Mouse (Mus musculus): Measurements from ENCODE around the gene Slc15a4. TPM values are rescaled to one million over a fixed set of nuclear protein-coding genes. Genes with fewer than 3 reads are reported as not detected.

Gene Slc15a4
- polyA plus RNA-seq, 1 experiment from 2014 or later: 27.3 TPM

DNA sequence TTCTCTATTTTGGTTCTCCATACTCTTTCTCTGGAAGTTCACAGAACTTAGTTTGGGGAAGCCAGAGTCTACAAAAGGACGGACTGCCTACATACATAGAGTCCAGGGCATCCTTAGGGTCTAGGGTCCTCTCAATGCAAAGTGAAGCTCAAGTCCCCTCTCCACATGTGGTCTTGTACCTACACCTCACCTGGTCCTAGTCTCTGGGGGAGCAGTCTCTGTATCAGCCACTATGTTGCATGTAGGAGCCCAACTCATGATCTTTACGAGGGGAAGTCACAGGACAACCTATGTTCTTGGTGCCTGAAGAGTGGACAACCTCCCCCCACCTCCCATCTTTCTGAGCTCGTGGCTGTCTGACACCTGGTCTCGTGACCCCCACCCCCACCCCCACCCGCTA is 1.0 kb downstream of the Slc15a4 start:
- Histone ChIP-seq H3K27ac (replicated peaks; ENCODE audit: low read depth, low read length) (peak overlapping the region; percentile 66; the same call in 1 of the 2 replicates), H3K4me1 (ENCODE audit: control insufficient read depth, insufficient read depth, low read length) (no peaks in the 10 kb centered on the region), H3K27me3 (ENCODE audit: control insufficient read depth, insufficient read depth, low read length) (no peaks in the 10 kb centered on the region), H3K36me3 (ENCODE audit: control insufficient read depth, insufficient read depth, low read length) (no peaks in the 10 kb centered on the region), H3K9ac (replicated peaks; ENCODE audit: low read length) (peak overlapping the region; percentile 92), H3K4me2 (ENCODE audit: low read length) (peak overlapping the region; percentile 97), H3K4me3 (replicated peaks; ENCODE audit: low read depth, low read length) (peak overlapping the region; percentile 59), H3K9me3 (ENCODE audit: control insufficient read depth, low read length) (no peaks in the 10 kb centered on the region)
- ATAC-seq (ENCODE audit: low FRiP score, low TSS enrichment): peak; percentile 37; the same call in 1 of the 2 replicates
- peak; percentile 23 for DNase-seq
- 17% methylated on average over 5 of the region's 5 CpGs for WGBS

DNA sequence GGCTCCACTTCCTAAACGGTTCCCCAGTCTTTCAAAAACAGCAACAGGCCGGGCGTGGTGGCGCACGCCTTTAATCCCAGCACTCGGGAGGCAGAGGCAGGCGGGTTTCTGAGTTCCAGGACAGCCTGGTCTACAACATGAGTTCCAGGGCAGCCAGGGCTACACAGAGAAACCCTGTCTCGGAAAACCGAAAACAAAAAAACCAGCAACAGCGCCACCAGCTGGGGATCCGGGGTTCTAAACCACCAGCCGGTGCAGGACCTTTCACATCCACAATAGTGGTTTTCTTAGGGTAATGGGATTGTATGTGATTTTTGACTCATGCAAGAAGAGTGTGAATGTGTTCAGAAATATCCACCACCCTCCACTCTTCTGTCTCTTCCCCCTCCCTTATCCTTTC is 5.5 kb downstream of the Slc15a4 start:
- Histone ChIP-seq H3K9me3 (ENCODE audit: control insufficient read depth, low read length) (no peaks in the 10 kb centered on the region), H3K9ac (replicated peaks; ENCODE audit: low read length) (no peak overlapping the region), H3K4me1 (ENCODE audit: control insufficient read depth, insufficient read depth, low read length) (no peaks in the 10 kb centered on the region), H3K27me3 (ENCODE audit: control insufficient read depth, insufficient read depth, low read length) (no peaks in the 10 kb centered on the region), H3K27ac (replicated peaks; ENCODE audit: low read depth, low read length) (no peak overlapping the region), H3K4me3 (replicated peaks; ENCODE audit: low read depth, low read length) (no peak overlapping the region), H3K36me3 (ENCODE audit: control insufficient read depth, insufficient read depth, low read length) (no peaks in the 10 kb centered on the region), H3K4me2 (ENCODE audit: low read length) (no peak overlapping the region)
- ATAC-seq (ENCODE audit: low FRiP score, low TSS enrichment) (no peak), DNase-seq (no peak)
- 93% methylated on average over 12 of the region's 12 CpGs for WGBS

DNA sequence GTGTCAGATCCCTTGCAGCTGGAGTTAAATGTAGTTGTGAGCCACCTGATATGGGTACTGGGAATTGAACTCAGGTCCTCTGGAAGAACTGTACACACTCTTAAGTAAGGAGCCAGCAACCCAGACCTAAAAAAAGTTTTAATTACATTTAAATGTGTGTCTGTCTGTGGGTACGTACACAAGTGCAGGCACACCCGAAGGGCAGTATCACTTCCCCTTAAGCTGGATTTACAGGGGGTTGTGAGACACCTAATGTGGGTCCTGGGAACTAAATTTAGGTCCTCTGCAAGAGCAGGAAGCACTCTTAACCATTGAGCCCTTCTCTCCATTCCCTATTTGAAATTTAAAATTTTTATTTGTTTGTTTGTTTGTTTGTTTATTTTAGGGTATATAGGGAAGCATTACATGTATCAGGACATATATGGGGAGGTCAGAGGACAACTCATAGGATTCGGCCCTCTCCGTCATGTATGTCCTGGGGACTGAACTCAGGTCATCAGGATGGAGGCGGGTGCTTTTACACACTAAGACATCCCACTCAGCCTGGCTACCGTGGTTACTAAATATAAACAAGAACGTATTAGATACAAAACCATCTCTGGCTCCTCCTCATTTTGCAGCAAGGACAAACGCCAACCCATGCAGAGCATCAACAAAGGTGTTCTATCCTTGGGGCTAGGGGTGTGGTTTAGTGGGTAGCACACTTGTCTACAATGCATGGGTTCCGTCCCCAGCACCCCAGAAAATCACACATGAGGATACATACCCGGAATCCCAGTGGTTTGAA is 8.1 kb downstream of the Slc15a4 start:
- Histone ChIP-seq H3K4me3 (replicated peaks; ENCODE audit: low read depth, low read length) (no peak overlapping the region), H3K9ac (replicated peaks; ENCODE audit: low read length) (no peak overlapping the region), H3K27ac (replicated peaks; ENCODE audit: low read depth, low read length) (no peak overlapping the region), H3K9me3 (ENCODE audit: control insufficient read depth, low read length) (no peaks in the 10 kb centered on the region), H3K36me3 (ENCODE audit: control insufficient read depth, insufficient read depth, low read length) (no peaks in the 10 kb centered on the region), H3K4me1 (ENCODE audit: control insufficient read depth, insufficient read depth, low read length) (no peaks in the 10 kb centered on the region), H3K4me2 (ENCODE audit: low read length) (no peak overlapping the region), H3K27me3 (ENCODE audit: control insufficient read depth, insufficient read depth, low read length) (no peaks in the 10 kb centered on the region)
- ATAC-seq (ENCODE audit: low FRiP score, low TSS enrichment) (no peak), DNase-seq (no peak)
- 88% methylated on average over 10 of the region's 10 CpGs for WGBS

DNA sequence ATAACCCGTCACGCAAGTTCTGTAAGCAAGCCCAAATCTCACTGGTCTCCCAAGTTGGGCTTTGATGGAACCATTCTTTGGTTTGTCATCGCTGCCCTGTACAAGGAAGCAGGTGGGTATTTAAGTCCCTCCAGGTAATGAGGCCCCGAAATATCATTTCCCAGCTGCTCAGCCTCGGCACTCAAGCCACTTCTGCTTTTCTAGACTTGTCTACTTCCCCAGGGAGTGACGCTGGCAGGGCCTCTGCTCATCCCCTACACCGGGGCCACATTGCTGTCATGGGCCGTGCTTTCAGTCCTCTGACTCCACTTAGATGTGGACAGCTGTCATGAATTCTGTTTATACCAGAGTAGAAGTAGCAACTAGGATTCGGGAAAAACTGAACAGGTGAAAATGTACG is 11.6 kb downstream of the Slc15a4 start:
- WGBS: 79% methylated on average over 10 of the region's 10 CpGs
- H3K4me2 ChIP-seq (ENCODE audit: low read length): no peak overlapping the region
- no peak overlapping the region for H3K9ac ChIP-seq (replicated peaks; ENCODE audit: low read length)
- peaks cover 2% of the 10 kb centered on the region for H3K4me1 ChIP-seq (ENCODE audit: control insufficient read depth, insufficient read depth, low read length)
- H3K27ac ChIP-seq (replicated peaks; ENCODE audit: low read depth, low read length): no peak overlapping the region
- no peaks in the 10 kb centered on the region for H3K9me3 ChIP-seq (ENCODE audit: control insufficient read depth, low read length)
- no peak for ATAC-seq (ENCODE audit: low FRiP score, low TSS enrichment)
- H3K27me3 ChIP-seq (ENCODE audit: control insufficient read depth, insufficient read depth, low read length): no peaks in the 10 kb centered on the region
- no peaks in the 10 kb centered on the region for H3K36me3 ChIP-seq (ENCODE audit: control insufficient read depth, insufficient read depth, low read length)
- DNase-seq: no peak
- no peak overlapping the region for H3K4me3 ChIP-seq (replicated peaks; ENCODE audit: low read depth, low read length)

DNA sequence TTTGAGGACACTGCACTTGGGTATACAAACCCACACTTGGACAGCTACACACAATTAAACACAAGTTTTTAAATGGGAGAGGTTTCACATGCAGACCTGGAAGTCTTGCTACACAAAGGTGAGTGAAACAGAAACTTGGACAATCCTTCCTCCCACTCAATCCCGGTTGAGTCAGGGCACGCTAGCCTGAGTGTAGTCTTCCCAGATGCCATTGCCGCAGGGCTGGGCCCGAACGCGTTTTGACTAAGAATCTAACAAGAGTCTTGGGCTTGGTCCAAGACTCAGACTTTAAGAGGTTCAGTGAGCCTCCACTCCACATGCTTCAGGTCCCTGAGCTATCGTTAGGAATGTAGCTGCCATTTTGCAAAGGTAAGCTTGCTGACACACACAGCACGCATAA is 12.3 kb downstream of the Slc15a4 start:
- no peaks in the 10 kb centered on the region for H3K9me3 ChIP-seq (ENCODE audit: control insufficient read depth, low read length)
- no peak overlapping the region for H3K4me2 ChIP-seq (ENCODE audit: low read length)
- no peak overlapping the region for H3K27ac ChIP-seq (replicated peaks; ENCODE audit: low read depth, low read length)
- ATAC-seq (ENCODE audit: low FRiP score, low TSS enrichment) (no peak), DNase-seq (no peak)
- no peaks in the 10 kb centered on the region for H3K36me3 ChIP-seq (ENCODE audit: control insufficient read depth, insufficient read depth, low read length)
- WGBS: 84% methylated on average over 8 of the region's 8 CpGs
- H3K27me3 ChIP-seq (ENCODE audit: control insufficient read depth, insufficient read depth, low read length): no peaks in the 10 kb centered on the region
- peaks cover 9% of the 10 kb centered on the region for H3K4me1 ChIP-seq (ENCODE audit: control insufficient read depth, insufficient read depth, low read length)
- H3K9ac ChIP-seq (replicated peaks; ENCODE audit: low read length): no peak overlapping the region
- H3K4me3 ChIP-seq (replicated peaks; ENCODE audit: low read depth, low read length): no peak overlapping the region

DNA sequence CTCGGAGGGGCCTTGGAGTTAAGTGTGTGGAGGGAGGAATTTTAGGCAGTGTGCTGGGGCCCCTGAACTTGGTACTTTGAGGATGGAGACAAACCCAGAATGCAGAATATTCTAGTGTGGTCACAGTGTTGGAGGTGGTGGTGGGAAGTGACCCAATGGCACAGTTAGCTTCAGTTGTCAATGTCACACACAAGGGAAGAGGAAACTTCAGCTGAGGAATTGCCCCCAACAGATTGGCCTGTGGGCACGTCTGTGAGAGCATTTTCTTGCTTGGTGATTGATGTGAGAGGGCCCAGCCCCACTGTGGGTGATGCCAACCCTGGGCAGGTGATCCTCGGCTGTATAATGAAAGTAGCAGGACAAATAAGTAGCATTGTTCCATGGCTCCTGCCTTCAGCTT is 13.9 kb downstream of the Slc15a4 start:
- WGBS: 79% methylated on average over 3 of the region's 3 CpGs
- ATAC-seq (ENCODE audit: low FRiP score, low TSS enrichment) (no peak), DNase-seq (no peak)
- H3K27me3 ChIP-seq (ENCODE audit: control insufficient read depth, insufficient read depth, low read length): no peaks in the 10 kb centered on the region
- no peak overlapping the region for H3K4me3 ChIP-seq (replicated peaks; ENCODE audit: low read depth, low read length)
- no peak overlapping the region for H3K4me2 ChIP-seq (ENCODE audit: low read length)
- peaks cover 17% of the 10 kb centered on the region for H3K4me1 ChIP-seq (ENCODE audit: control insufficient read depth, insufficient read depth, low read length)
- no peak overlapping the region for H3K9ac ChIP-seq (replicated peaks; ENCODE audit: low read length)
- H3K36me3 ChIP-seq (ENCODE audit: control insufficient read depth, insufficient read depth, low read length): no peaks in the 10 kb centered on the region
- no peaks in the 10 kb centered on the region for H3K9me3 ChIP-seq (ENCODE audit: control insufficient read depth, low read length)
- no peak overlapping the region for H3K27ac ChIP-seq (replicated peaks; ENCODE audit: low read depth, low read length)

DNA sequence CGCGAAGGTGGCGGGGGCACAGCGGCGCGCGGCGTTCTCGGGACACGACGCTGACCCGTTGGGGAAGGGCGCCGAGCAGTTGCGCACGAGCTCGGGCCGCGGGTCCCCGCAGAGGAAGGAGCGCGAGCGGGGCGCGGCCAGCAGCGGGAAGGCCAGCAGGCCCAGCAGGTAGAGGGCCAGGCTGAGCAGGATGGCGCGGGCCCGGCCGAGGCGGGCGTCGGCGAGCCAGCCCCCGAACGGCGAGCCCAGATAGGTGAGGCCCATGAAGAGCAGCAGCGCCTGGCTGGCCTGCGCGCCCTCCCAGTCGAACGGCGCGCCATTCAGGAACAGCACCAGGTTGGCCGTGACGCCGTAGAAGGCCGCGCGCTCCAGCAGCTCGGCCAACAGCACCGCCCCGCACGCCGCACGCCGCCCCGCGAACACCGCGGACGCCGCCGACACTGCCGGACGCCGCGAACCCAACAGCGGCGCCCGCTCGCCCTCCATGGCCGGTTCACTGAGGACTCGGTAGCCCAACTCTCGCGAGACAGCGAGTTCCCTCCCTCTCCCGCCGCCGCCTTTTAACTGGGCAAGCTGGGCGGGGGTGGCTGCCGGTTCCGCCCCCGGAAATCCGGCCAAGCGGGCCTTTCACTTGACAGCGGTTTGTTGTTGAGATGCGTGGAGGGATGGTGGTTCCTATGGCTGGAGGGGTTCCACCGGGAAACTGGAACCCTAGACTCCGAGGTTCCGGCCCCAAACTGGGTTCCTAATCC is 15.6 kb downstream of the Slc15a4 start:
- Histone ChIP-seq H3K27ac (replicated peaks; ENCODE audit: low read depth, low read length) (peak overlapping the region; percentile 83), H3K4me3 (replicated peaks; ENCODE audit: low read depth, low read length) (peak overlapping the region; percentile 95), H3K36me3 (ENCODE audit: control insufficient read depth, insufficient read depth, low read length) (no peaks in the 10 kb centered on the region), H3K4me1 (ENCODE audit: control insufficient read depth, insufficient read depth, low read length) (peaks cover 20% of the 10 kb centered on the region), H3K9me3 (ENCODE audit: control insufficient read depth, low read length) (no peaks in the 10 kb centered on the region), H3K27me3 (ENCODE audit: control insufficient read depth, insufficient read depth, low read length) (no peaks in the 10 kb centered on the region), H3K9ac (replicated peaks; ENCODE audit: low read length) (peak overlapping the region; percentile 96), H3K4me2 (ENCODE audit: low read length) (peak overlapping the region; percentile 90)
- ATAC-seq (ENCODE audit: low FRiP score, low TSS enrichment) (peak; percentile 94), DNase-seq (peak; percentile 98)
- WGBS: under 1% methylated on average over 91 of the region's 91 CpGs

DNA sequence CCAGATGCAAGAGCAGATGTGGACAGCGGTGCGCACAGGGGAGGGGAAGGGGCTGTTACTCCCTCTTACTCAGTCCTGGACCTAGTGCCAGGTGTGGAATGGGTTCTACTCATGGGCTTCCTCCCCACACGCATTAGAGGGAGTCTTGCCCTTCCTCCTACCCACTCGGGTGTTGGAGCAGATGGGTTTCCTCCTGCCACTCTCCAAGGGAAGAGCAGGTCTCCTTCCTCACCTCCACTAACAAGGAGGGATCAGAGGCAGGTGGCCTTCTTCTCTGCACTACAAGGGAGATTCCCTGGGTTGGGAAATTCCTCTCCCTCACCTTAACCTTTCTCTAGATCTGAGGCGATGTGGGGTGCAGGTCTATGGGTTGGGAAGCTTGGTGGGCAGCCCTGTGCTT is 16.5 kb downstream of the Slc15a4 start:
- peak overlapping the region; percentile 95 for H3K4me3 ChIP-seq (replicated peaks; ENCODE audit: low read depth, low read length)
- H3K9ac ChIP-seq (replicated peaks; ENCODE audit: low read length): peak overlapping the region; percentile 96
- whole genome bisulfite sequencing: 29% methylated on average over 5 of the region's 5 CpGs
- no peaks in the 10 kb centered on the region for H3K36me3 ChIP-seq (ENCODE audit: control insufficient read depth, insufficient read depth, low read length)
- no peak for ATAC-seq (ENCODE audit: low FRiP score, low TSS enrichment)
- H3K9me3 ChIP-seq (ENCODE audit: control insufficient read depth, low read length): no peaks in the 10 kb centered on the region
- peaks cover 21% of the 10 kb centered on the region for H3K4me1 ChIP-seq (ENCODE audit: control insufficient read depth, insufficient read depth, low read length)
- no peak for DNase-seq
- peak overlapping the region; percentile 90 for H3K4me2 ChIP-seq (ENCODE audit: low read length)
- H3K27ac ChIP-seq (replicated peaks; ENCODE audit: low read depth, low read length): no peak overlapping the region
- no peaks in the 10 kb centered on the region for H3K27me3 ChIP-seq (ENCODE audit: control insufficient read depth, insufficient read depth, low read length)

Measured in midbrain, embryonic 14.5 days (tissue).